Mouse (Mus musculus): ENCODE data around the gene Ran. TPM values are rescaled to one million over a fixed set of nuclear protein-coding genes. Genes with fewer than 3 reads are reported as not detected.
"Not testable (repeated sequence)": the region's sequence is repeated elsewhere in the genome, so short reads cannot be mapped to it uniquely, and the experiment has no call there.

Ran gene
- polyA plus RNA-seq (2014; fragmentation: Nextera tagmentation; extraction: Ambion mirVana): 343 and 359 TPM in 2 replicates

- Histone ChIP-seq H3K4me2 (replicated peaks) (peak within 1 kb of the TSS; percentile 91), H3K4me1 (replicated peaks; ENCODE audit: control insufficient read depth, insufficient read depth, low read length) (peaks cover 14% of the 10 kb centered on the region), H3K36me3 (replicated peaks; ENCODE audit: control insufficient read depth, insufficient read depth) (peaks cover 28% of the 10 kb centered on the region), H3K27ac (peak within 1 kb of the TSS; percentile 99), H3K9me3 (ENCODE audit: control insufficient read depth, low read length) (no peaks in the 10 kb centered on the region), H3K27me3 (ENCODE audit: control insufficient read depth, insufficient read depth, low read length) (no peaks in the 10 kb centered on the region), H3K4me3 (replicated peaks; ENCODE audit: low read length) (peak within 1 kb of the TSS; percentile 95), H3K9ac (peak within 1 kb of the TSS; percentile 92)
- peak; percentile 92 for ATAC-seq (ENCODE audit: low FRiP score)
- 0% methylated on average over 81 of the region's 102 CpGs for WGBS
- DNase-seq (ENCODE audit: low spot score): peak; percentile 99
Measured at GRCm38 (mm10) chr5:129019497-129020299, at the start of gene Ran. Ran (plus strand) TSS chr5:129020069.

- Histone ChIP-seq H3K27ac (no peak overlapping the region), H3K4me1 (replicated peaks; ENCODE audit: control insufficient read depth, insufficient read depth, low read length) (no peaks in the 10 kb centered on the region), H3K4me2 (replicated peaks) (peak overlapping the region; percentile 28; the same call in 1 of the 2 replicates), H3K9me3 (ENCODE audit: control insufficient read depth, low read length) (no peaks in the 10 kb centered on the region), H3K9ac (no peak overlapping the region), H3K27me3 (ENCODE audit: control insufficient read depth, insufficient read depth, low read length) (no peaks in the 10 kb centered on the region), H3K36me3 (replicated peaks; ENCODE audit: control insufficient read depth, insufficient read depth) (no peaks in the 10 kb centered on the region), H3K4me3 (replicated peaks; ENCODE audit: low read length) (no peak overlapping the region)
- no peak for DNase-seq (ENCODE audit: low spot score)
- WGBS: 69% methylated on average over 10 of the region's 10 CpGs
- no peak for ATAC-seq (ENCODE audit: low FRiP score)
Measured at GRCm38 (mm10) chr5:128970878-128971277, 49.0 kb upstream of the Ran start.

GRCm38 (mm10) chr5:128971298-128971697, 48.6 kb upstream of the Ran start:
- no peaks in the 10 kb centered on the region for H3K36me3 ChIP-seq (replicated peaks; ENCODE audit: control insufficient read depth, insufficient read depth)
- H3K27me3 ChIP-seq (ENCODE audit: control insufficient read depth, insufficient read depth, low read length): no peaks in the 10 kb centered on the region
- no peak overlapping the region for H3K9ac ChIP-seq
- no peak overlapping the region for H3K27ac ChIP-seq
- DNase-seq (ENCODE audit: low spot score) (peak; percentile 91), ATAC-seq (ENCODE audit: low FRiP score) (no peak)
- peak overlapping the region; percentile 28; the same call in 1 of the 2 replicates for H3K4me2 ChIP-seq (replicated peaks)
- H3K9me3 ChIP-seq (ENCODE audit: control insufficient read depth, low read length): no peaks in the 10 kb centered on the region
- H3K4me1 ChIP-seq (replicated peaks; ENCODE audit: control insufficient read depth, insufficient read depth, low read length): no peaks in the 10 kb centered on the region
- no peak overlapping the region for H3K4me3 ChIP-seq (replicated peaks; ENCODE audit: low read length)
- 14% methylated on average over 14 of the region's 14 CpGs for WGBS

GRCm38 (mm10) chr5:128976266-128976665, 43.6 kb upstream of the Ran start:
- Histone ChIP-seq H3K36me3 (replicated peaks; ENCODE audit: control insufficient read depth, insufficient read depth) (no peaks in the 10 kb centered on the region), H3K9ac (no peak overlapping the region), H3K4me2 (replicated peaks) (no peak overlapping the region), H3K9me3 (ENCODE audit: control insufficient read depth, low read length) (no peaks in the 10 kb centered on the region), H3K4me1 (replicated peaks; ENCODE audit: control insufficient read depth, insufficient read depth, low read length) (no peaks in the 10 kb centered on the region), H3K4me3 (replicated peaks; ENCODE audit: low read length) (no peak overlapping the region), H3K27ac (no peak overlapping the region), H3K27me3 (ENCODE audit: control insufficient read depth, insufficient read depth, low read length) (no peaks in the 10 kb centered on the region)
- no peak for ATAC-seq (ENCODE audit: low FRiP score)
- WGBS: 9% methylated on average over 4 of the region's 4 CpGs
- DNase-seq (ENCODE audit: low spot score): peak; percentile 47

- not testable (repeated sequence) for H3K4me3 ChIP-seq (replicated peaks; ENCODE audit: low read length); DNase-seq (ENCODE audit: low spot score); H3K9me3 ChIP-seq (ENCODE audit: control insufficient read depth, low read length); H3K4me2 ChIP-seq (replicated peaks); H3K27ac ChIP-seq; H3K9ac ChIP-seq; ATAC-seq (ENCODE audit: low FRiP score); H3K27me3 ChIP-seq (ENCODE audit: control insufficient read depth, insufficient read depth, low read length); H3K36me3 ChIP-seq (replicated peaks; ENCODE audit: control insufficient read depth, insufficient read depth); H3K4me1 ChIP-seq (replicated peaks; ENCODE audit: control insufficient read depth, insufficient read depth, low read length)
- WGBS: 92% methylated on average over 1 of the region's 1 CpGs
Measured at GRCm38 (mm10) chr5:128977466-128977865, 42.4 kb upstream of the Ran start.

GRCm38 (mm10) chr5:128978957-128979356, 40.9 kb upstream of the Ran start:
- no peak for ATAC-seq (ENCODE audit: low FRiP score)
- Histone ChIP-seq H3K36me3 (replicated peaks; ENCODE audit: control insufficient read depth, insufficient read depth) (no peaks in the 10 kb centered on the region), H3K9me3 (ENCODE audit: control insufficient read depth, low read length) (no peaks in the 10 kb centered on the region), H3K4me2 (replicated peaks) (no peak overlapping the region), H3K4me1 (replicated peaks; ENCODE audit: control insufficient read depth, insufficient read depth, low read length) (no peaks in the 10 kb centered on the region), H3K27me3 (ENCODE audit: control insufficient read depth, insufficient read depth, low read length) (no peaks in the 10 kb centered on the region), H3K9ac (no peak overlapping the region), H3K4me3 (replicated peaks; ENCODE audit: low read length) (no peak overlapping the region), H3K27ac (no peak overlapping the region)
- WGBS: 93% methylated on average over 7 of the region's 7 CpGs
- no peak for DNase-seq (ENCODE audit: low spot score)

- Histone ChIP-seq H3K4me1 (replicated peaks; ENCODE audit: control insufficient read depth, insufficient read depth, low read length) (no peaks in the 10 kb centered on the region), H3K4me2 (replicated peaks) (no peak overlapping the region), H3K9me3 (ENCODE audit: control insufficient read depth, low read length) (no peaks in the 10 kb centered on the region), H3K9ac (no peak overlapping the region), H3K27ac (no peak overlapping the region), H3K4me3 (replicated peaks; ENCODE audit: low read length) (no peak overlapping the region), H3K36me3 (replicated peaks; ENCODE audit: control insufficient read depth, insufficient read depth) (peaks cover 12% of the 10 kb centered on the region), H3K27me3 (ENCODE audit: control insufficient read depth, insufficient read depth, low read length) (no peaks in the 10 kb centered on the region)
- ATAC-seq (ENCODE audit: low FRiP score) (no peak), DNase-seq (ENCODE audit: low spot score) (no peak)
- WGBS: 77% methylated on average over 7 of the region's 7 CpGs
Measured at GRCm38 (mm10) chr5:128980857-128981256, 39.0 kb upstream of the Ran start.

GRCm38 (mm10) chr5:128981607-128982006, 38.3 kb upstream of the Ran start:
- Histone ChIP-seq H3K27me3 (ENCODE audit: control insufficient read depth, insufficient read depth, low read length) (no peaks in the 10 kb centered on the region), H3K4me3 (replicated peaks; ENCODE audit: low read length) (no peak overlapping the region), H3K4me1 (replicated peaks; ENCODE audit: control insufficient read depth, insufficient read depth, low read length) (no peaks in the 10 kb centered on the region), H3K36me3 (replicated peaks; ENCODE audit: control insufficient read depth, insufficient read depth) (peaks cover 12% of the 10 kb centered on the region), H3K27ac (no peak overlapping the region), H3K9ac (no peak overlapping the region), H3K4me2 (replicated peaks) (no peak overlapping the region), H3K9me3 (ENCODE audit: control insufficient read depth, low read length) (no peaks in the 10 kb centered on the region)
- DNase-seq (ENCODE audit: low spot score): peak; percentile 81
- WGBS: 26% methylated on average over 12 of the region's 12 CpGs
- ATAC-seq (ENCODE audit: low FRiP score): 0 out of 2 replicates have a peak, but pooled peaks have one; percentile 55

- Histone ChIP-seq H3K4me1 (replicated peaks; ENCODE audit: control insufficient read depth, insufficient read depth, low read length) (no peaks in the 10 kb centered on the region), H3K9ac (no peak overlapping the region), H3K4me3 (replicated peaks; ENCODE audit: low read length) (no peak overlapping the region), H3K27ac (no peak overlapping the region), H3K4me2 (replicated peaks) (no peak overlapping the region), H3K27me3 (ENCODE audit: control insufficient read depth, insufficient read depth, low read length) (no peaks in the 10 kb centered on the region), H3K9me3 (ENCODE audit: control insufficient read depth, low read length) (no peaks in the 10 kb centered on the region), H3K36me3 (replicated peaks; ENCODE audit: control insufficient read depth, insufficient read depth) (peaks cover 21% of the 10 kb centered on the region)
- DNase-seq (ENCODE audit: low spot score): no peak
- ATAC-seq (ENCODE audit: low FRiP score): no peak
- WGBS: 92% methylated on average over 6 of the region's 6 CpGs
Measured at GRCm38 (mm10) chr5:128984536-128984935, 35.3 kb upstream of the Ran start.

All from hindbrain, embryonic 14.5 days (tissue).